Mouse (Mus musculus) limb, embryonic 10.5 days (tissue): ENCODE data around the gene Vps54. TPM values are rescaled to one million over a fixed set of nuclear protein-coding genes. Genes with fewer than 3 reads are reported as not detected.

ENCODE experiments used
- DNase-seq: peaks from one replicate; pipeline ENCODE4 v3.0.0-alpha.2; 2017; ENCODE audit warnings: low spot score
- H3K27ac ChIP-seq: fragments of 300-500 bp; sonication (generic); 2 replicates; pipeline ENCODE4 v1.5.1; 2016; ENCODE audit warnings: mild to moderate bottlenecking
- H3K27me3 ChIP-seq: fragments of 300-500 bp; sonication (generic); 2 replicates; pipeline ENCODE4 v1.6.1; 2016; ENCODE audit warnings: low read depth, mild to moderate bottlenecking; ENCODE audit not compliant: poor library complexity, severe bottlenecking
- H3K36me3 ChIP-seq: fragments of 300-500 bp; sonication (generic); 2 replicates; pipeline ENCODE4 v1.6.1; 2016; ENCODE audit warnings: mild to moderate bottlenecking, moderate library complexity
- H3K4me1 ChIP-seq: fragments of 300-500 bp; sonication (generic); 2 replicates; pipeline ENCODE4 v1.6.1; 2016
- H3K4me3 ChIP-seq: fragments of 300-500 bp; sonication (generic); 2 replicates; pipeline ENCODE4 v1.5.1; 2016; ENCODE audit warnings: mild to moderate bottlenecking, moderate library complexity
- H3K9me3 ChIP-seq: fragments of 300-500 bp; sonication (generic); replicated peaks from 2 replicates; pipeline ENCODE4 v1.6.1; 2016; ENCODE audit warnings: mild to moderate bottlenecking
- whole genome bisulfite sequencing: fragments of 180-500 bp; shearing (Covaris S2); methylation state at CpG from one replicate; pipeline ENCODE4 v1.1.7; 2016; 5-methylcytosine and 5-hydroxymethylcytosine counted together
- polyA plus RNA-seq: library from polyadenylated mRNA; unstranded; fragments of >200 nt; fragmentation: Nextera tagmentation; extraction: Ambion mirVana; gene quantifications from 2 replicates; pipeline ENCODE4 v1.2.1, GENCODE M21; 2016

The Vps54 gene
- polyA plus RNA-seq, 1 experiment from 2014 or later: 12.4 TPM

DNA sequence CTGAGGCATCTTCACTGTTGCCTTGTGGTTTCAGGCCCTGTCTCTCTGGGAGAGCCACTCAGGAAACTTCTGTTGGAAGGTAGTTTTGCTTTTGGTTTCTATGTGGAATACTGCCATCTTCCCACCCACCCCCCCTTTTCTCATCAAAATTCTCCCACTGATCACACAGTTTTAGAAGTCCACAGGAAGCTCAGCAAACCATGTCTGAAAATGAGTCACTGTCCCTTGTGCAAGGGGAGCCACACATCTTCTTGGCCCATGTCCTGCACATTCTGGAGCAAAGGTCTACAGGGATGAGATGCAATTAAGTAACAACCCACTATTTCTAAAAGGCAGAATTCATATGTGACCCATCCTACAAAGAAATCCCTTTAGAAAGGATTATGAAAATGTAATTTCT is 14.6 kb upstream of the Vps54 start:
- no peaks in the 10 kb centered on the region for H3K27me3 ChIP-seq
- no peaks in the 10 kb centered on the region for H3K9me3 ChIP-seq
- no peaks in the 10 kb centered on the region for H3K36me3 ChIP-seq
- H3K4me3 ChIP-seq: no peak overlapping the region
- no peak overlapping the region for H3K27ac ChIP-seq
- DNase-seq: no peak
- no peaks in the 10 kb centered on the region for H3K4me1 ChIP-seq

DNA sequence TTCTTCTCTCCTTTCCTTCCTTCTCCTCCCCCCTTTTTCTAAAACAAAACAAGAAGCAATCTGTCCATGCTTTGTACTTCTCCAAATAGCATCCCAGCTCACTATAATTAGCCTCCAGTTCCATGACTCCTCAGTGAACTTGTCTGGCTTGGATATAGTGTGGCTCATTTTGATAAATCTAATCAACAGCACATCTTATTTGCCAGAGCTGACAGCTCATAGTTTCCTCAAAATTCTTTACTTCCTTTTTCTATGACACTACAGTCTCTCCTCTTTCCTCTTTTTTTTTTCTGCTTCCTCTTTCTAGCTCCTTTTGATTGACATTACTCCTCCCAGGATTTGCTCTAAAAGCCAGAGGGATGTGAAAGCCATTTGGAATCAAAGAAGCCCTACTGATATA is 14.1 kb upstream of the Vps54 start:
- H3K27me3 ChIP-seq: no peaks in the 10 kb centered on the region
- no peak for DNase-seq
- no peak overlapping the region for H3K27ac ChIP-seq
- H3K9me3 ChIP-seq: no peaks in the 10 kb centered on the region
- H3K36me3 ChIP-seq: no peaks in the 10 kb centered on the region
- no peaks in the 10 kb centered on the region for H3K4me1 ChIP-seq
- no peak overlapping the region for H3K4me3 ChIP-seq

DNA sequence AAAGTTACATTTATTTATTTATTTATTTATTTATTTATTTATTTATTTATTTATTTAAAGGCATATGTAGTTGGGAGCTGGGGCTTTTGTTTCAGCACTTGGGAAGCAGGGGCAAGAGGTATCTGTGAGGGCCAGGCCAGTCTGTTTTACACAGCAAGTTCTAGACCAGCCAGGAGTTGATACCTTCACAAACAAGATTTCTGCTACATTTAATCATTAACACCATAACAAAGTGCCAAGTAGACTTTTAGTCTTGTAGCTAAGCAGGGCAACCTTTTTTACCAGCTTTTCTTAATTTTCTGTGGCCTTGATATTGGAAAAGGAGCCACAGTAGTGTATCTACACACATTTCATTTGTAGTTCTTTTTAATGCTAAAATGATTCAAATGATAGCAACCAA is 3.7 kb upstream of the Vps54 start:
- Histone ChIP-seq H3K27ac (no peak overlapping the region), H3K4me1 (peaks cover 8% of the 10 kb centered on the region), H3K9me3 (no peaks in the 10 kb centered on the region), H3K4me3 (no peak overlapping the region), H3K27me3 (no peaks in the 10 kb centered on the region), H3K36me3 (no peaks in the 10 kb centered on the region)
- no peak for DNase-seq

DNA sequence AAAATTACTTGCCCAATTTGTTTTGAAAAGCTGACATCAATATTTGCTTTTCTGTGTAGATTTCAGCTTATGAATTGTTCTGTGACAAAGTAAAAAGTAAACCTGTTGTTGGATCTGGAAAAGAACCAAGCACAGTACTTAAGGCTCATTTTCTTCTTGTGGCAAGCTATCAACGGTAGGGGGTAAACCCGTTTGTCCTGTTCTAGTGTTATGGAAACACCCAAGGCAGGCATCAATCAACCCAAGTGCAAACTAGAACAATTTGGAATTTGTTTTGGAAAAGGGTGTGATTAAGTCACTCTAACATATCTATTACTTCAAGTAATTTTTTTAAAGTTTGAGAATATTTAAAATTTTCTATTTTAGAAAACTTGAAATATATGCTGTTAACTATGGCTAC is 3.3 kb upstream of the Vps54 start:
- no peak overlapping the region for H3K4me3 ChIP-seq
- 53% methylated on average over 2 of the region's 2 CpGs for WGBS
- peaks cover 9% of the 10 kb centered on the region for H3K4me1 ChIP-seq
- no peak for DNase-seq
- no peak overlapping the region for H3K27ac ChIP-seq
- no peaks in the 10 kb centered on the region for H3K27me3 ChIP-seq
- no peaks in the 10 kb centered on the region for H3K9me3 ChIP-seq
- no peaks in the 10 kb centered on the region for H3K36me3 ChIP-seq

DNA sequence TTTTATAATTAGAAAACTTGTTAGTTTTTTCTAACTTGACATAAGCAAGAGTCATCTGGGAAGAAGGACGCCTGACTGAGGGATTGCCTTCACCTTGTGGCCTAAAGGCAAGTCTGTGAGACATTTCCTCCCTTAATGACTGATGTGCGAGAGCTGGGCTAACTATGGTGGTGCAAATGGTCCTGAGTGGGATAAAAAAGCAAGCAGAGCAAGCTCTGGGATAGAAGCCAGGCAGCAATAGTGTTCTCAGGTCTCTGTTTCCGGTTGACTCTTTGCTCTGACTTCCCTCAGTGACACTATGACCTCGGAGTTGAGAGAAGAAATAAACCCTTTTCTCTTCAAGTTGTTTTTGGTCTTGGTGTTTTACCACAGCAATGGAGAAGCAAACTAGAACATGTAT is 2.1 kb upstream of the Vps54 start:
- WGBS: 80% methylated on average over 4 of the region's 4 CpGs
- Histone ChIP-seq H3K4me3 (no peak overlapping the region), H3K27me3 (no peaks in the 10 kb centered on the region), H3K27ac (no peak overlapping the region), H3K9me3 (no peaks in the 10 kb centered on the region), H3K4me1 (peaks cover 9% of the 10 kb centered on the region), H3K36me3 (no peaks in the 10 kb centered on the region)
- DNase-seq: no peak

DNA sequence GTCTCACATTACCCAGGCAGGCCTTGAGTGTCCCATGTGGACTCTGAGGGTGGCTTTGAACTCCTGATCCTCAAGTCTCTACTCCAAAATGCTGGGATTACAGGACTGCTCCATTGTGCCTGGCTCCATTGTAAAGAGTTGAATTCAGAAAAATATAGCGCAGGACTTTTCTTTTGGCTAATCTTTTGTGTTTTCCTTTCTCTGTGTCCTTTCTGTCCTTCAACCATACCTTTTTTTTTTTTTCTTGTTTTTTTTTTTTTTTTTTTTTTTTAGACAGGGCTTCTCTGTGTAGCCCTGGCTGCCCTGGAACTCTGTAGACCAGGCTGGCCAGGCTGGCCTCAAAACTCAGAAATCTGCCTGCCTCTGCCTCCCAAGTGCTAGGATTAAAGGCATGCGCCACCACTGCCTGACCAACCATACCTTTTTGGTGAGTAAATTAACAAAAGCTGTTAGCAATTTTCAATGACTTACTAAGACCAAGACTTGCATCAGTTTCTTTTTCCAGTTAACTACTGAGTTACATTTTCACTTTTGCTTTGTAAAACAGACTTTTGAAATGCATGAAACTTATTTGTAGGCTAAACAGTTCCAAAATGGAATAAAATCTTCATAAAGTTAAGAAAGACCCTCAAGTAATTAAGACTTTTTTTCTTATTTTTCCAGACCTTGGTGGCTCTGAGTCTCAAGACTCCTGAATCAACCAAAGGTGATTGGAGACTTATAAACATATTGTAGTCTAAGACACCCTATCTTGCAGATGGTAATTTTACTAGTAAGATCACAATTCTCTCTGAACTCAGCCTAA is 1.4 kb upstream of the Vps54 start:
- H3K4me1 ChIP-seq: peaks cover 9% of the 10 kb centered on the region
- H3K27me3 ChIP-seq: no peaks in the 10 kb centered on the region
- DNase-seq: no peak
- no peaks in the 10 kb centered on the region for H3K36me3 ChIP-seq
- peak overlapping the region; percentile 87 for H3K4me3 ChIP-seq
- no peaks in the 10 kb centered on the region for H3K9me3 ChIP-seq
- WGBS: 87% methylated on average over 2 of the region's 2 CpGs
- peak overlapping the region; percentile 99 for H3K27ac ChIP-seq

GRCm38 (mm10) chr11:21238279-21239020 is 631 bp upstream of the Vps54 start:
- Histone ChIP-seq H3K27ac (peak overlapping the region; percentile 99), H3K27me3 (no peaks in the 10 kb centered on the region), H3K4me3 (peak overlapping the region; percentile 87), H3K4me1 (peaks cover 9% of the 10 kb centered on the region), H3K9me3 (no peaks in the 10 kb centered on the region), H3K36me3 (no peaks in the 10 kb centered on the region)
- 3% methylated on average over 61 of the region's 65 CpGs for WGBS
- DNase-seq: no peak

DNA sequence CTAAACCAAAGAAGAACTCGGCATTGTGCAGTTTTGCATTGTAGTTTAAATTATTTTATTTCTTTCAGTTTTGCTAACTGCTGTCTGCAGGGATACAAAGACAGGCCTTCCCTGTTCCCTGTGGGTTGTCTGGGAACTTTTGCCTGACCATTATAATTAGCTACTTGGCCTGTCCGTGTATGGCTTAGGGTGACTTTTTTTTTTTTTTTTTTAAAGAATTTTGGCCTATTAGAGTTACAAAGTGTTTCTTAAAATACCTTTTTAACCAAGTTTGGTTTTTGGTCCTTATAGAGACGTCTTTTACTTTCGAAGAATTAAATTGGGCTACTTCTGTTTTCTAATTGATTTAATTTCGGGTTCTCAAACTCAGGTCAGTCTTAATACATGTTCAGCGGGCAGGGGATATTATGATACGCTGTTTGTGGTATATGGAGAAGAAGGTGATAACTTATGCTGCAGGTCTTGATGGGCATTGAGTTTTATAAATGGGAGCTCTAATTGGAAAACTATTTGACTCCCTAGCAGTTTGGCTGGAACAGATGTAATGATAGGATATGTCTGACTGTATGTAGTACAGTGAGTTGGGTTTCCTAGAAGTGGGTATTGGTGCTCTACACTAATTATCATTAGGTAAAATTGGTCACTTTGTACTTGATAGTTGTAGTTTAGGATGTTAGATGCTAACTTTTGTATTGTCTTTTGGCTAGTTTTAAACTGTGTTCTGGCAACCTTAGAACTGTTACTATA is 855 bp downstream of the Vps54 start:
- Histone ChIP-seq H3K27ac (peak overlapping the region; percentile 99), H3K27me3 (no peaks in the 10 kb centered on the region), H3K4me3 (peak overlapping the region; percentile 87), H3K4me1 (peaks cover 9% of the 10 kb centered on the region), H3K36me3 (0 out of 2 replicates have a peak, but pooled peaks cover 3% of the 10 kb centered on the region), H3K9me3 (no peaks in the 10 kb centered on the region)
- WGBS: 38% methylated on average over 7 of the region's 7 CpGs
- no peak for DNase-seq

- Histone ChIP-seq H3K9me3 (no peaks in the 10 kb centered on the region), H3K36me3 (0 out of 2 replicates have a peak, but pooled peaks cover 7% of the 10 kb centered on the region), H3K27me3 (no peaks in the 10 kb centered on the region), H3K4me3 (no peak overlapping the region), H3K4me1 (peaks cover 9% of the 10 kb centered on the region), H3K27ac (no peak overlapping the region)
- 83% methylated on average over 1 of the region's 1 CpGs for WGBS
- no peak for DNase-seq
Observed at GRCm38 (mm10) chr11:21241351-21241750, 2.3 kb downstream of the Vps54 start.

DNA sequence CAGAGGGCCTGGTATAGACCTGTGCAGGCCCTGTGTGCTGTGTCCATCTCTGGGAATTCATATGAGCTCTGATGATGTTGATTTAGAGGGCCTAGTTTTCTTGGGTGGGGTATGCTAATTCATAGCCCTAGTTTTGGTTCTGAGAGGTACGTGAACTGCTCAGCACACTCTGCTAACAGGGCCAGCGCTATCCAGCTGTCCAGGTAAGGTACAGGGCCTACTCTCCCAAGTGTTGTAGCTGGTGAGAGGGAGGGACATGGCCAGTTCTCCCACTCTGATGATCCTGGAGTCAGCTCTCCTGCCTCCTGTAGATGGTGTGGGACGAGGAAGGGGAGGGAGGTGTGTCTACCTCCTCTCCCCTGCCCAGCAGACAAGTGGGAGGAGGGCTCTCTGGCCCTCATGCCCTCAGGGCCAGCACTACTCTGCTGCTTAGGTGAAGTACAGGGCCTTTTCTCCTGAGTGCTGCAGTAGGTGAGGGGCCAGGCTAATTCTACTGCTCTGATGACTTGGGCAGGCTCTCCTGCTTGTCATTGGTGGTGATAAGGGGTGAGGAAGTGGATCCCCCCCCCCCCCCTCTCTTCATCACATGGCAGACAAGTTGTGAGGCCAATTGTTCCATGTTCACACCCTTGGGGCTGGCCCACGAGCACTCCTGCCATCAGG is 8.3 kb downstream of the Vps54 start:
- Histone ChIP-seq H3K9me3 (no peaks in the 10 kb centered on the region), H3K27me3 (no peaks in the 10 kb centered on the region), H3K27ac (no peak overlapping the region), H3K4me3 (no peak overlapping the region), H3K4me1 (no peaks in the 10 kb centered on the region; the same call in 1 of the 2 replicates), H3K36me3 (peaks cover 18% of the 10 kb centered on the region)
- DNase-seq: no peak
- WGBS: 78% methylated on average over 4 of the region's 4 CpGs

DNA sequence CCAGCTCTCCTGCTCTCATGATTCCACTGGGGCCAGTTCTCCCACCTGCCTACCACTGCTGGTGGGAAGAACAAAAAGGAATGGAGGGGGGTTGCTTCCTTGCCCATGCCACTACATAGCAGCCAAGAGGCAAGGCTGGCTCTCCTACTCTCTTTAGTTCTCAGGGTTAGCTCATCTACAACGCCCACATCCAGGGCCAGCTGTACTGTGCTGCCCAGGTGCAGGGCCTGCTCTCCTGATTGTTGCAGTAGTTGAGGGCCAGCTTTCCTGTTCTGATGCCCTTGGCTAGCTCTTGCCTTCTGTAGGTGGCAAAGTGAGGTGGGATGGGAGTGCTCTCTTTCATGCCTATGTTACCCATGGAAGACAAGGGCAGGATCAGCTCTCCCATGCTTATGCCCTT is 8.9 kb downstream of the Vps54 start:
- peaks cover 18% of the 10 kb centered on the region for H3K36me3 ChIP-seq
- no peaks in the 10 kb centered on the region for H3K9me3 ChIP-seq
- H3K27me3 ChIP-seq: no peaks in the 10 kb centered on the region
- 83% methylated on average over 1 of the region's 1 CpGs for WGBS
- no peak overlapping the region for H3K4me3 ChIP-seq
- no peak overlapping the region for H3K27ac ChIP-seq
- peaks cover 3% of the 10 kb centered on the region for H3K4me1 ChIP-seq
- DNase-seq: no peak

GRCm38 (mm10) chr11:21250366-21250765 is 11.3 kb downstream of the Vps54 start:
- WGBS: 90% methylated on average over 1 of the region's 1 CpGs
- no peak overlapping the region for H3K4me3 ChIP-seq
- H3K27me3 ChIP-seq: no peaks in the 10 kb centered on the region
- H3K4me1 ChIP-seq: peaks cover 6% of the 10 kb centered on the region
- no peak for DNase-seq
- H3K27ac ChIP-seq: no peak overlapping the region
- peaks cover 13% of the 10 kb centered on the region for H3K36me3 ChIP-seq
- no peaks in the 10 kb centered on the region for H3K9me3 ChIP-seq
